Mouse (Mus musculus) right cerebral cortex, adult 18-20 months (tissue): ENCODE results near the gene Bub1b.
"Not testable (repeated sequence)": the region's sequence is repeated elsewhere in the genome, so short reads cannot be mapped to it uniquely, and the experiment has no call there.

Experiments
- DNase-seq: peaks from one replicate; pipeline ENCODE4 v3.0.0; 2022; ENCODE audit warnings: mixed read lengths

Bub1b gene

GRCm38 (mm10) chr2:118620101-118620500 is 22.1 kb downstream of the Bub1b start:
- DNase-seq, result no peak

- DNase-seq, result no peak
Measured at GRCm38 (mm10) chr2:118620608-118621007, 22.6 kb downstream of the Bub1b start.

- DNase-seq, result no peak
Measured at GRCm38 (mm10) chr2:118629276-118629675, 31.3 kb downstream of the Bub1b start.

GRCm38 (mm10) chr2:118633441-118633840 is 35.4 kb downstream of the Bub1b start:
- DNase-seq, result no peak

- DNase-seq, result no peak
Measured at GRCm38 (mm10) chr2:118637258-118637657, 39.2 kb downstream of the Bub1b start.

GRCm38 (mm10) chr2:118637888-118638526 is 40.0 kb downstream of the Bub1b start:
- DNase-seq, result peak; percentile 53

GRCm38 (mm10) chr2:118638686-118639085 is 40.7 kb downstream of the Bub1b start:
- no peak for DNase-seq

- no peak for DNase-seq
Measured at GRCm38 (mm10) chr2:118641147-118641546, 43.1 kb downstream of the Bub1b start.

- DNase-seq, result no peak
Measured at GRCm38 (mm10) chr2:118642431-118642830, 44.4 kb downstream of the Bub1b start.

- no peak for DNase-seq
Measured at GRCm38 (mm10) chr2:118642942-118643341, 44.9 kb downstream of the Bub1b start.

- DNase-seq, result no peak
Measured at GRCm38 (mm10) chr2:118646665-118647064, 48.7 kb downstream of the Bub1b start.

- not testable (repeated sequence) for DNase-seq
Measured at GRCm38 (mm10) chr2:118650697-118651096, 52.7 kb downstream of the Bub1b start.

GRCm38 (mm10) chr2:118656688-118657281 is 58.8 kb downstream of the Bub1b start:
- DNase-seq, result no peak

- DNase-seq, result no peak
Measured at GRCm38 (mm10) chr2:118658457-118658856, 60.4 kb downstream of the Bub1b start.

GRCm38 (mm10) chr2:118659077-118659476 is 61.1 kb downstream of the Bub1b start:
- peak; percentile 59 for DNase-seq

GRCm38 (mm10) chr2:118659493-118659892 is 61.5 kb downstream of the Bub1b start:
- no peak for DNase-seq

GRCm38 (mm10) chr2:118659998-118660452 is 62.0 kb downstream of the Bub1b start:
- DNase-seq, result peak; percentile 38

- DNase-seq, result no peak
Measured at GRCm38 (mm10) chr2:118661891-118662290, 63.9 kb downstream of the Bub1b start.

- peak; percentile 76 for DNase-seq
Measured at GRCm38 (mm10) chr2:118662902-118663803, 65.1 kb downstream of the Bub1b start, which contains the start of gene Pak6. Gene Pak6 (plus strand): TSS chr2:118663303.

- DNase-seq, result peak; percentile 38
Measured at GRCm38 (mm10) chr2:118663804-118664766, 66.1 kb downstream of the Bub1b start.

GRCm38 (mm10) chr2:118664975-118665516 is 67.0 kb downstream of the Bub1b start:
- DNase-seq, result no peak

GRCm38 (mm10) chr2:118665616-118666015 is 67.6 kb downstream of the Bub1b start:
- DNase-seq, result no peak
